Mouse (Mus musculus): ENCODE measurements around the gene Ikbip.

Gene Ikbip

DNA sequence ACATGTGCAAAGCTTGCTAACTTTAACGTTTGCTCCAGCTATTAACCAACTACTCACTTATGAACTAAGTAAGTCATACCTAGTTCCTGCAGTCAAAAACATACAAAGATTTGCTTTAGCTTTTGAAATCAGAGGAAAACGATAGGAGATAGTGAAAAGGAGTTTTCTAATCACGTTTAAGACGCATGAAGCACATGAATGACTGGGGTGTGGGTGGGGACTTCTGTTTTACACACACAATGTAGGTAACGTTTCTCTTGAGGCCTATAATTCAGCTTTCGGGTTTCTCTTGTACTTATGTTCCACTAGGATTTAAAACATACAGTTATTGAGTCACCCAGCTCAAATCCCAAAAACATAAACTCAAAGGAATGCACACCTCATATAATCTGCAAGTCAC lies 39.9 kb downstream of the Ikbip start:
- no peak for DNase-seq

DNA sequence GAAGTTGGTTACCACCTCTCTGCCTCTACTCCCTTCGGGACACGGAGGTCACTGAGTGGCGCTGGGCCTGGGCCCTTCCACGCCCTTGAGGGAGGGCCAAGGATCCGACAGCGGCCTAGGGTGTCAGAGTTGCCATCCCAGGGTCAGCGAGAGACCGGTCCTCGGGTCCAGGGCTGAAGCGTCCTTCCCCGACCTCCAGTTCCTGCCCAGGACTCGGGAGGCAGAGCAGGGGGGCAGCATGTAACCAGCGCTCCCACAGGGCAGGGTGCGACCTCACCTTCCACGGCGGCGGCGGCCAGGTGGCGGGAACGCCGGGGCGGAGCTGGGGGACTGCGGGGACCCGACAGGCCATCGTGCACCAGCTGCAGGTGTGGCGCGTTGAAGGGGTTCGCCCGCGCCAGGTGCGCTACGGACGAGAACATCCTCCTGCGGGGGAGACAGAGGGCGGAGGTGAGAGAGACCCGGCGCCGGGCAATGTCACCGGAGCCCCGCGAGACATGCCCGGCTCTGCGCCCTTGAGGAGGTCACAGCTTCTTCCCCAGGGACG lies 40.6 kb downstream of the Ikbip start:
- no peak for DNase-seq

DNA sequence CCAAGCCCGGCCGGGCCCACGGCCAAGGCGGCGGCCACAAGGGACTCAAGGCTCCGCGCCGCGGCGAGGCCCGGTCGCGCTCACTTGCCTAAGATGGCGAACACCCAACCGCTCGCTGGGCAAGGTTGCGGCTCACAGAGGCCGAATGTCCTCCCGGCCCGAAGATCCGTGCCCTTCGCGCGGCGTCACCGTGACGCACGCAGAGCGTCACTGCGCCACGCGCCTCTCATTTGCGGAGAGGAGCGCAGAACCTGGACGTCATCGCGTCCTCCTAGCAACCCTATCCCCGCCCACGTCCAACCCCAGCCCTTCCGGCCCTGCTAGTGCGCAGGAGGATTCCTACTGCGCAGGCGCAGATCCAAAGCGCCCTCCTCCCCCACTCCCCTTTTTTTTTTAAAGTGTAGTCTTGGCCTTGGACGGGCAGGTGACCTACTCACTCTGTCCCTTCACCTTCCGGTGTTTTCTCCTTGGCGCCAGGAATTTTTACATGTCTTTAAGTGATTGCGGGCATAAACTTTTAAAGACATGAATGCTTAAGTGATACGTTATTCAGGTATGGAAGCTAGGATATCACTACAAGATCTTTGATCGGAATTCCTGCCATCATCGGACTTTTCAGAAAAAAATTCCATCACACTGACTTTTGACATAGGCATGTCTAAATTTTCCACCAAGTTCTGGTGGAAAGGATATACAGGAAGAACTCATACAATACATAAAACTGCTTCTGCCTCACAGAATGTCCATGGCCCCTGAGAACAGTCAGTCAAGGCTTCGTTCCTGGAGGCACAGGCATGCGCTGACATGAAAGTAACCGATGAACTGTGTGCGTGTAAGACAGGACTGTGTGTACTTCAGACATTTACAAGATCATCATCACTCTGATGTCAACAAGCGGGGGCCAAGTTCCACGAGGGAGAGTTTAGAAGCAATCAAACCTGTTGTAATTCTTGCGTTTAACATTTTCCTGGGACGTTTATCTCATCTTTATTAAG lies 41.4 kb downstream of the Ikbip start, which contains the start of gene Slc25a3:
Gene Slc25a3 (minus strand): TSS at position 232 of the 995 bp plus-strand sequence.
- peak; percentile 99 for DNase-seq

DNA sequence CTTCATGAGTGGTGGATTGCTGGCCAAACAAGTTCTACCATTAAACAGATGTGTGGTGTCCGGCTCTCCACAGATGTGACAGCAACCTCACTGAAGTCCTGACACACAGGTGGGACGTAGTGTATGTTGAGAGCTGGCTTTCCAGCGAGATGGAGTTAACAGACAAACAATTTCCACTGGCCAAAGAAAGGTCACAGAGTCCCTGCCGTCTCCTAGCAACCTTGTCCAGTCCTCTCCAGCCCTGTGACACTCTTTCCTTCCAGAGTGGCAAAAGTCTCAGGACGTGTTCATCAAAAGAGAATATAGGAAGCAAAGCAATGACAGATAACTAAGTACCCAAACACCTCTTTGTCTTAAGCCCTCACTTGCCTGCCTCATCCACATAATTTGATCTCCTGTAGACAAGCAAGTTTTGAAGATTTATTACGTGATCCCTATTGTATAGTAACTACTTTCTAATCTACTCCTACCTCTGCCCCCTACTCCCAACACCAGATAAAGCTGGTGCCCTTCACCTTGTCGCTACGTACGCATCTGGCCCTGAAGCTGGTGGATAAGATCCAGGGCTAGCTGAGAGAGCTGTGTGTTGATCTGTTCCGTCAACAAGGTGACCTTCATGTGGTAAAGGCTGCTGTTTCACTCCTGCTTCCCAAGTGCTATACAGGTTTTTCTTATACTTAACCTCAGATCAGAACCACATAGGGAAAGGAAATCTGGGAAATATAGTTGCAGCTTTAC lies 44.0 kb downstream of the Ikbip start:
- no peak for DNase-seq

DNA sequence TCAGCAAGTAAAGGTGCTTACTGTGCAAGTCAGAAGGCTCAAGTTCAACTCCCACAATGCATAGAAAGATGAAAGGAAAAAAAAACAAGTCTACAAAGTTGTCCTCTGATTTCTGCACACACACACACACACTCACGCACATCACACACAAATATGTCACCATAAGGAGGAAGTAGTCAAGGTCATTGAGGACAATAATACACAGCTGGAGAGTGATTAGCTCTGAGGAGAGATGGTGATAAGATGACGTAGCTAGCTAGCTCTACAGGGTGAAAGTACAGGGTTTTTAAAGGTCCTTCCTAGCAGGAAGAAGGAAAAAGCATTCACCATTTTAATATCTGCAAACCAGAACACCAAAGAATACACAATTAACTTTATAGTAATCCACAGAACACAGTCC lies 44.7 kb downstream of the Ikbip start:
- no peak for DNase-seq

DNA sequence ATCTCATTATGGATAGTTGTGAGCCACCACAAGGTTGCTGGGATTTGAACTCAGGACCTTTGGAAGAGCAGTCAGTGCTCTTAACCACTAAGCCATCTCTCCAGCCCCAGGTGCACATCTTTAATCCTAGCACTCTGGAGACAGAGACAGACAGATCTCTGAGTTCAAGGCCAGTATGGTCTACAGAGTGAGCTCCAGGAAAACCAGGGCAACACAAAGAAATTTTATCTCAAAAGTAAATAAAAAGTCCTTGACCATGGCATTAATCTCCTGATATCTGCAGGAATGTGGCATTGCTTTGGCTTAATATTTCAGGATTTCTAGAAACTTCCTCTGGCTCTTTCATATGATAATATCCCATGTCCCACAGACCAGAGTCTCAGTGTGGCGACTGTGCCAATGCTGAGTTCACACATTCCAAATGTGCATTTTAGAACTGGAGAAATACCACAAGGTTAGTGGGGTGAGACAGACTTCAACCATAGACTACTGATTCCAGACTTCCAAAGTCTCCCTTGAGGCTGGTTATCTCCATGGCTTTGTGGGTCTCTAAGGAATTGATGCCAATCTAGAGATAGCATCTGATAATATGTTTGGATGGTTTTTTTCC lies 45.9 kb downstream of the Ikbip start:
- DNase-seq, result no peak

DNA sequence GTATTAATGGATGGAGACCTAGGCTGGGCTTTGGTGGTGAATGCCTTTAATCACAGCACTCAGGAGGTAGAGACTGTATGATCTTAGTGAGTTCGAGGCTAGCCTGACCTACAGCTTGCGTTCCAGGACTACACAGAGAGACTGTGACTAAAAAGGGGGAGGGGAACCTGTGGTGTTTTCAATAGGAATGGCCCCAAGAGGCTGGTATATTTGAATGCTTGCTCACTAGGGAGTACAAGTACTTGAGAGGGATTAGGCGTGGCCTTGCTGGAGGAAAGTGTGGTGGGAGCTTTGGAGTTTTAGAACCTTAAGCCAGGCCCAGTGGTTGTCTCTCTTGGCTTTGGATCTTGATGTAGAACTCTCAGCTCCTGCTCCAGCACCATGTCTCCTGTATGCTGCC lies 48.1 kb downstream of the Ikbip start:
- DNase-seq, result no peak

DNA sequence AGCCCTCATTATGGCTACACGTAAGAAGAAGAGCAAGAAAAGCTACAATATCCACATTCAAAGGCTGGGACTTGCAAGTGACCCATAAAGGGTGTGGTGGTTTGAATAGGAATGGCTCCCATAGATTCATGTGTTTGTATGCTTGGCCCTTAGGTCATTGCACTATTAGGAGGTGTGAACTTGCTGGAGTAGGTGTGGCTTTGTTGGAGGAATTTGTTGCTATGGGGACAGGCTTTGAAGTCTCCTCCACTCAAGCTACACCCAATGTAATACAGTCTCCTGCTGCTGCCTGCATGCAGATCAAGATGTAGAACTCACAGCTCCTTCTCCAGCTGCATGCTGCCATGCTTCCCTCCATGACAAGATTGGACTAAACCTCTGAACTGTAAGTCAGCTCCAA lies 48.8 kb downstream of the Ikbip start:
- DNase-seq, result no peak

DNA sequence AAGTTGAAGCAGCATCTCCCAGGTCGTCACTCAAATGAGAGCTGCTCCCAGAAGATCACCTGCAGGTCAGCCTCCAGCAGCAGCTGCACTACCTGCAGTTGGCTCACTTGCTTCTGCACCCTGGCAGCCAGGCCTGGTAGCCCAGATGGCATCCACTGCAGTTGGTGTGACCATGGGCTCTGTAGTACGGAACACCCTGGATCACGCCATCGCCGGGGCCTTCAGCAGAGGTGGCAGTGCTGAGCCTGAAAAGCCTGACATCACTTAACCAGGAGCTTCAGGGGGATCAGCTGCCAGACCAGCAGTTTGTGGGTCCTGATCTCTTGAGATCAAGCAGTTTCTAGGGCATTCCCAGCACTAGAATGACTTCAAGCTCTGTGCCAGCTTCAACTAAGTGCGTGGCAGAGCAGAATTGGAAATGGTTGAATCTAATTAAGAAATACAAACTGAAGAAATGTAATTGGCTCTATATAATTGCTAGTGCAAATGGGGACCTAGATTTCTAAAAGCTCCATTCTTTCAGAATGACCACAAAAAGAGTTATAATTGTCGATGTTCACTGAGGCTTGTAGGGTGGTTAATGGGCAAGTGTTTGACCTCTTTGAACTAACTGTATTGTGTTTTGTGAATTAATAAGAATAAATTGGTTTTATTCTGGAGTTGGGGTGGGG lies 52.7 kb downstream of the Ikbip start:
- no peak for DNase-seq

DNA sequence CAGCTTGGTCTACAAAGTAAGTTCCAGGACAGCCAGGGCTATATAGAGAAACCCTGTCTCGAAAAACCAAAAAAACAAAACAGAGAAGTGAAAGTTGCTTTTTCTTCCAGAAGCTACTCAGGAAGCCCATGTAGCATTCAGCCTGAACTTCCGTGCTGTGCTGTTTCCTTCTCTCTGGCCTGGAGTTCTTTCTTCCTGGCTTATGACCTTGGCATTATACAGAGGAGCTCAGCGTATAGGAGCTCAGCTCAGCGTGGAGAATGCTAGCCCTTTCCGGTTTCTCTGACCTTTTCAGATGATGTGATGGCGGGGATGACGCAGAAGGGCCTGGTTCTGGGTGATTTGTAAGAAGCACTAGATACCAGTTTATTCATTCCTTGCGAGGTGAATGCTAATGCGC lies 54.7 kb downstream of the Ikbip start:
- no peak for DNase-seq

DNA sequence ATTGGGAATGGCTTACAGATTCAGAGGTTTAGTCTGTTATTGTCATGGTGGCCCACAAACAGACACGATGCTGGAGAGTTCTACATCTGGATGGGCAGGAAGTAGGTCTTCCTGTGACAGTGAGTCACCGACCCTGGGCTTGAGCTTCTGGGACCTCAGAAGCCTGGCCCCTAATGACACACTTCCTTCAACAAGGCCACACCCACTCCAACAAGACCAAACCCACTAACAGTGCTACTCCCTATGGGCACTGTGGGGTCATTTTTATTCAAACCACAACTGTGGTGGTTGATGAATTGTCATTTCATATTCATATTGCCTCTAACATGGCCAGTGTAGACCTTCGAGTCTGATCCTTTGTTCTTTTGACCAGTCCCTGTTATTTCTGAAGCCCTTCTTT lies 55.6 kb downstream of the Ikbip start:
- DNase-seq, result no peak

DNA sequence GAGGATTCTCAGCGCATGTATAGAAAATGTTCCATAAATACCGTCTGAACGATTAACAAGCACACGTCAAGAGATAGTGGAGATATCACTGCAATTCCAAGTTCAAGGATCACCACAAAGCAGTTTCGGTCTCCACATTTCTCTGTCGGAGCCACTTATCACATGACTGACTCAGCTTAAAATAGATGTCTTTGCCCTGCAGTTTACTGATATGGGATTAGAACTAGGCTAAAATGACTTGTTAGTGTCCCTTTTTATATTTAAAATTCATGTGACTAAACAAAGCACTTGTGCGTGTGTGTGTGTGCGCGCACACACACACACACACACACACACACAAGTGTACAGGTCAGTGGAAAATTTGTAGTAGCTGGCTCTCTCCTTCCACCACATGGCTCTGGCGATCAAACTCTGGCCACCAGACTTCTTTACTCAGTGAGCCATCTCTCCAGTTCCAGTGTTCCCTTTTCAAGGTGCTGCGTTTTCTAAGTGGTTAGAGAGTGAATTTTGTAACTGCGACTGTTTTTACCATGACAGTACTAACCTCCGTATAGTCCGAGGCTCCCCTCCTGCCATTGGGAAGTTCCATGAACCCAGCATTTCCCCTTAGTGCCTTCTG lies 56.5 kb downstream of the Ikbip start:
- no peak for DNase-seq

DNA sequence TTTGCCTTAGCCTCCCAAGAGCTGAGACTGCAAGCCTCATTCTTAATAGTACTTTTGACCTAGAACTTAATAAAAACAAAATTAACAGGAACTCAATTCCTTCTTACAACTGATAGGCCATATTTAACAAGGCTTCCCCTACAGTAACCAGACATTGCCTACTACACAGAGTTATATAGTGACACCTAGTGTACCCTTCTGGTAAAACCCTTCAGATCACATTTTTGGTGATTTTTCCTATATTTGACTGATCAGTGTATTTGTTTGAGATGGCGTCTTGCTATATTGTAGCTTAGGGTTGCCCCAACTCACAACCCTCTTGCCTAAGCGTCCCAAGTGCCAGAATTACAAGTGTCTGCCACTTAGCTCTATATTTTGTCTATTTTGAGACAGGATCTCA lies 58.8 kb downstream of the Ikbip start:
- DNase-seq, result no peak

DNA sequence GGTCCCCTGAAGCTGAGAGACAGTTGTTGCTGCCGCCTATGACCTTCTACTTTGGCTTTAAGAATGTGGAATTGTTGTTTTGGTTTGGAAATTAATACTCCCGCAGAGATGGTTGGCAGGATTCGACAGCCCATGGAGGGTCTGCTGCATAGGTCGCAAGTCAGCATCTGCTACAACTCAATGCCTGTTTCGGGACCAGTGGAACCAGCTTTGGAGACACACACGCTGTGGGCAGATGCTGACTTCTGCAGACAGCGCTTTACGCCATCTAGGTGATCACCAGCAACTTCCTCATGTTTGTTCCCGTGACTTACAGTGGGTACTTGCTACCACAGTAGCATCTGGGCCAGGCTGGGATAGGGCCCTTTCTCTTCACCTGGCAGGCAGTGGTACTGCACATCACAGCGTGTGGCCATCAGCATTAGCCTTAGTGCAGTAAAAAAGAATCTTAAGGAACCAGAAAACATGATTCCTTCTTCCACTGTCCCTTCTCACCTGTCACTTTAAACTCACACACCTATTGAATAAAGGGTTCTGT lies 60.0 kb downstream of the Ikbip start:
- DNase-seq, result no peak

DNA sequence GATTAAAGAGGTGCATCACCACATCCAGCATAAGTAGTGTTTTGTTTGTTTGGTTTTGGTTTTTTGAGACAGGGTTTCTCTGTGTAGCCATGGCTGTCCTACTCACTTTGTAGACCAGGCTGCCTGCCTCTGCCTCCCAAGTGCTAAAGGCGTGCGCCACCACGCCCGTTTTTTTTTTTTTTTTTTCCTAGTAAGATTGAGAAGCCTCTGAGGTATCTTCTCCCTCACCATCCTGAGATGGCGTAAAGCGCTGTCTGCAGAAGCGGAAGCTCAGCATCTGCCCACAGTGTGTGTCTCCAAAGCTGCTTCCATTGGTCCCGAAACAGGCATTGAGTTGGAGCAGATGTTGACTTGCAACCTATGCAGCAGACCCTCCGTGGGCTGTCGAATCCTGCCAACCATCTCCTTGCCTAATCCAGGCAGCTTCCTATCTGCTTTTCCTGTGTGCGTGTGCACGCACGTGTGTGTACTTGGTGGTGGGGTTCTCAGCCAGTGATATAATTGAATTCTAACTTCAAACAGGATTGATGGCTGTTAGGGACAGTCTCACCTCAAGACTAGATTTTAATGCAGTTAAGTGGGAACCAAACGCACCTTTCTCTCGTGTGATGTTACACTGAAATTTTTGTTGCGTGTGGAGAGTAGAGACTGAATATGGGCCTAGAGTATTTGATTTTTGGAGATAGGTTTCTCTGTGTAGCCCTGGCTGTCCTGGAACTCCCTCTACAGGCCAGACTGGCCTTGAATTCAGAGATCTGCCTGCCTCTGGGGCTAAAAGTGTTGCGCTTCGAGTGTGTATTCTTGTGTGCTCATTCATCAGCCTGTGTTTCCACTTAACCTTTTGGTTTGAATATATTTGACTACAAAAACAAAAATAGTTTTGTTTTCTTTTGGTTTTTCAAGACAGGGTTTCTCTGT lies 60.8 kb downstream of the Ikbip start:
- no peak for DNase-seq

DNA sequence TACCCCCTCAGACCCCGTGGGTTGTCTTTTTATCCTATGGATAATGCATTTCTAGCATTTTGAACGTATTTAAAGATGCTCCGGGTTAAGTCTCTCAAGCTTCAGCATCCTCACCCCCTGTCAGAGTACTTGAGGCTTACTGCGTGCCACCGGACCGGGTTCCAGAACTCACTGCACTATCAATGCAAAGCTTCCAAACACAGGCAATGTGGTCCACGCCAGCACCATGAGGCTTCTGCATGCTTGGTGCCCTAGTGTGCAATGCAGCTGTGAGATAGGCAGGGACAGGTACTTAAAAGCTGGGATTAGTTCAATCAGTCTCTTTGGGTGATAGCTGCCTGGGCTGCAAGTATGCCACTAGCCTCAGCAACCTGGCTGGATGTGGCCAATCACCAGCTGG lies 62.7 kb downstream of the Ikbip start:
- no peak for DNase-seq

Data from right cerebral cortex, adult 18-20 months (tissue).